8 mouse cellular contexts compared by ENCODE assay signal in the genomic region with DNA sequence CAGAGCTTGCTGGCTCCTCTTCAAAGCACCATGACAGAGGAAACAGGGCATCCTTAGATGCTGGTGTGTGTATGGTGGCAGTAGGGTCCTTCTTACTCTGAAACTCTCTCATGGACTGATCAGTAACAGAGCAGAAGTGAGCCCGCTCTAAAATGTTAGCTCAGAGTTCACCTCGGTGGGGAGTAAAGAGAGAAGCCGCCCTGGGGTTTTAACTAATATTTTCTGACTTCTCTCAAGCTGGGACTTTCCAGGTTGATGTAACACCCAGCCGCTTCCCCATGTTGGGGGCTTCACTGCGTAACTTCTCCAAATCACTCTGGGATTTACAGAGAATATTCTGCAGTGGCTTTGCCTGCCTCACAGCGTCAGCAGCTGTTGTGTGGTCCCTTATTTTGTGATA.
DNase-seq lines count a peak whose midpoint lies in the region; ATAC-seq and TF ChIP-seq lines count a peak whose summit lies in the region.

No protein-coding gene starts in this region.

- peak; percentile 83 for DNase-seq in A20 (ENCODE audit: low read depth, low spot score)
- DNase-seq in lung, postnatal 36 days: peak; percentile 55
- no peak for DNase-seq in stomach, postnatal 0 days (ENCODE audit: low spot score)
- DNase-seq in adrenal gland, adult 18-20 months (ENCODE audit: low spot score in 2 of 2): no peak
- DNase-seq in embryo, embryonic 10 days (ENCODE audit: low spot score): no peak
- DNase-seq in retina, embryonic 14.5 days (ENCODE audit: low spot score): no peak

- ATAC-seq in CD4-positive, CD25-positive, alpha-beta regulatory T cell, adult 4 months: peak; percentile 10
- no peak for ATAC-seq in heart, embryonic 15.5 days (replicated peaks; ENCODE audit: insufficient number of reproducible peaks, insufficient read depth, low FRiP score, low read depth)
- ATAC-seq in stomach, postnatal 0 days (ENCODE audit: low FRiP score, low TSS enrichment): no peak

- peak overlapping the region; percentile 54 for H3K27ac ChIP-seq in heart, embryonic 15.5 days
- H3K27ac ChIP-seq in stomach, postnatal 0 days (replicated peaks): no peak overlapping the region

- no peaks in the 10 kb centered on the region for H3K9me3 ChIP-seq in heart, embryonic 15.5 days (replicated peaks)
- H3K9me3 ChIP-seq in stomach, postnatal 0 days (ENCODE audit: control insufficient read depth, low read length): no peaks in the 10 kb centered on the region

- no peak for TF ChIP-seq CTCF in stomach, postnatal 0 days (IDR thresholded peaks at IDR 0.05; ENCODE audit: low read depth)

- peak overlapping the region; percentile 31; the same call in 1 of the 2 replicates for H3K9ac ChIP-seq in heart, embryonic 15.5 days
- no peak overlapping the region for H3K9ac ChIP-seq in stomach, postnatal 0 days (ENCODE audit: low read length)

- peak overlapping the region; percentile 39 for H3K4me3 ChIP-seq in heart, embryonic 15.5 days
- peak overlapping the region; percentile 30 for H3K4me3 ChIP-seq in stomach, postnatal 0 days (ENCODE audit: low read depth, low read length)

- peaks cover 3% of the 10 kb centered on the region; the same call in 1 of the 2 replicates for H3K36me3 ChIP-seq in heart, embryonic 15.5 days
- no peaks in the 10 kb centered on the region for H3K36me3 ChIP-seq in stomach, postnatal 0 days (ENCODE audit: control insufficient read depth, insufficient read depth, low read length)

- no peaks in the 10 kb centered on the region for H3K27me3 ChIP-seq in heart, embryonic 15.5 days
- no peaks in the 10 kb centered on the region for H3K27me3 ChIP-seq in stomach, postnatal 0 days (ENCODE audit: control insufficient read depth, insufficient read depth, low read length)

- peak overlapping the region; percentile 52 for H3K4me2 ChIP-seq in heart, embryonic 15.5 days
- peak overlapping the region; percentile 51 for H3K4me2 ChIP-seq in stomach, postnatal 0 days (replicated peaks; ENCODE audit: low read depth)

- H3K4me1 ChIP-seq in heart, embryonic 15.5 days (replicated peaks): peaks cover 50% of the 10 kb centered on the region
- peaks cover 5% of the 10 kb centered on the region for H3K4me1 ChIP-seq in stomach, postnatal 0 days (replicated peaks; ENCODE audit: control insufficient read depth, insufficient read depth)

- TF ChIP-seq EP300 in stomach, postnatal 0 days (optimal IDR thresholded peaks at IDR 0.05): no peak

- 65% methylated on average over 6 of the region's 6 CpGs for WGBS in heart, embryonic 15.5 days
- 66% methylated on average over 6 of the region's 6 CpGs for WGBS in stomach, postnatal 0 days

Comparison
In these comparisons a context has a peak if more than half of its experiments do, and no peak if none do; other contexts are left out.
1. DNase-seq: peak in A20 (single experiment) and lung, postnatal 36 days (single experiment); none in stomach, postnatal 0 days (single experiment), adrenal gland, adult 18-20 months (0 of 2), embryo, embryonic 10 days (single experiment) and retina, embryonic 14.5 days (single experiment).